Mouse (Mus musculus) spleen, postnatal 36 days (tissue): ENCODE data around the gene Slit3.
A peak's percentile ranks its signal among the peaks of the same experiment; 100 is the strongest.

ENCODE experiments used
- DNase-seq, 2 experiments: peaks; one replicate each; pipeline ENCODE4 v3.0.0; 2022; ENCODE audit warnings: low spot score in 2 of 2, mixed read lengths in 1 of 2

The Slit3 gene

DNA sequence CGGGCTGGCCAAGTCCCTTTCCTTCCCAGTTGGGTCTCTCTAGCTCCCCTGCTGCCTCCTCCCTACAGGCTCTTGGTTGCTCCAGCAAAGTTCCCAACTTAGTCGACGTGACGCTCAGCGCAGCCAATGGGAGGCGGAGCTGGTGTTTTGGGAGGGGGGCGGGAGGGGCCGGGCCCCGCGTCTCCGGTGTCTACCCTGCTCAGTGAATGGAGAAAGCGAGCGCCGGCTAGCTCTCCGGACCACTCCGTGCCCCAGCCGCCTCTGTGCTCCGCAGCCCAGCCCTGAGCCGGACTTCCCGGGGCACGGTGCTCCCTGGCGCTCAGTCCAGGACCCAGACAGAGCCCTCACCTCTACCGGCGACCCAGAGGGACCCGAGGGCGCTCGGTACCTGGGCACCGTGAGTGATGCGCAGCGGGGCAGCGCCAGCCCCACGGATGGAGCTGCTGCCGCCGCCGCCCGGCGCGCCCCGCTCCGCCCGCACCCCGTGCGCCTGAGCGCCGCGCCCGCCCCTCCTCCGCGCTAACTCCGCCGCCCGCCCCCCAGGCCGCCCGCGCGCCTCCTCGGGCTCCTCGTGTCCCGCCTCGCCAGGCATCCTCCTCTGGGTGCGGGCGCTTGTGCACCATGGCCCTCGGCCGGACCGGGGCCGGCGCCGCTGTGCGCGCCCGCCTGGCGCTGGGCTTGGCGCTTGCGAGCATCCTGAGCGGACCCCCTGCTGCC, at the start of gene Slit3:
TSS of gene Slit3 (plus strand) at position 331 of the 717 bp plus-strand sequence.
- DNase-seq = no peak

DNA sequence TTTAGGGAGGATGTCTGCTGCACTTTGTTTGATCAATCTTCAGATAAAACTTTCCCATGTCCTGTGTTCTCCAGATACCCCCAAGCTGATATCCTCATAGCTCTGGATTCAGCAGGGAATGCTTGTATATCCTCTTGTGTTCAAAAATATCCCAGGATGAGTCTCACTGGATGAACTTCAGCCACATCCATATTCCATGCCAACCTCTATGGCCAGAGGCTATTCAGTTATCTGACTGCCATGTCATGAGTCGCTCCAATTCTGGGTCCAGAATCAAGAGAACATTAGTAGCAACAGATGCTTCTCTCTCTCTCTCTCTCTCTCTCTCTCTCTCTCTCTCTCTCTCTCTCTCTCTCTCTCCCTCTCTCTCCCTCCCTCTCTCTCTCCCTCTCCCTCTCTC, 49.6 kb upstream of the Slit3 start:
- DNase-seq = no peak

DNA sequence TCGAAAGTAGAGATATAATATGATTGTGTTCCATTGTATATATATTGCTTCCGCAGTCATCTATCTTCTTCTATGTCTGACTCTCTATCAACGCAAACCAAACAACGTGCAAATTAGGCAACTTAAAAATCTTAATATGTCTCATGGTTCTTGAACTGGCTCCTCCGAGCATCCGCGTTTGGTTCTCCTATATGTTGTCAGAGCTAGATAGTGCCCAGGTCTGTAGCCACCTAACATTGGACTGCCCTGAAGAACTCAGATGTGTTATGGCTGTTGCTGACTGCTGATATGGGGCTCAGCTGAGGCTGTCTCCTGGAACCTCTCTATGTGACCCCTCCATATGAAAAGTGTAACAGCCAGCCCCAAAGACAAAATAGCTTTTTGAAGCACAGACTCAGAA, 45.6 kb upstream of the Slit3 start:
- no peak for DNase-seq

DNA sequence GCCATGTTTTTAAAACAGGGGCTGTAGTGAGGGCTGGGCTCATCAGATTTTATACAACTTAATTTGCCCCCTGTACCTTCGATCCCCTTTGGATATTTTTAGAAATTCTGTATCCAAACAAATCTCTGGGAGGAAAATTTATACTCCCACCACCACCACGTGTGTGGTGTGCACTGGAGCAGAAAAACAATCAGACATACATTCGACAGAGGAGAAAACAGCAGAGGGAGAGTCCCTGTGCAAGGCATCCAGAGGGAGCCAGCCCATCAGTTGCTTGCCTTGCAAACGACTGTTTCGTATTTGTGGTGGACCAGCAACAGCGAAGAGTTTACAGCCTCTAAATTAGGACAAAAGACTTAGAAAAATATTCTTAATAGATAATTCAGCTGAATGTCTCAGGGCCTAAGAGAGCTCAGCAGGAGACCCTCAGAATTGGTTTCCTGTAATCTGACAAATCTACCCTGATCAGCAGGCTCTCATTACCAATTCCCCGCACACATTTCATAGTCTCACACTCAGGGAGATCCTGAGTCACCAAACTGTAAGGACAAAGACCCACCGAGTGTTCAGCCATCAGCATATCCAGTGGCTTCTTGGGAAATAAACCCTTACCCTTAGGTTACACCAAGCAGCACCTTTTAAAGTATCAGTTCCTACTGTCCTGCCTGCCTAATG, 40.4 kb upstream of the Slit3 start:
- DNase-seq = no peak

DNA sequence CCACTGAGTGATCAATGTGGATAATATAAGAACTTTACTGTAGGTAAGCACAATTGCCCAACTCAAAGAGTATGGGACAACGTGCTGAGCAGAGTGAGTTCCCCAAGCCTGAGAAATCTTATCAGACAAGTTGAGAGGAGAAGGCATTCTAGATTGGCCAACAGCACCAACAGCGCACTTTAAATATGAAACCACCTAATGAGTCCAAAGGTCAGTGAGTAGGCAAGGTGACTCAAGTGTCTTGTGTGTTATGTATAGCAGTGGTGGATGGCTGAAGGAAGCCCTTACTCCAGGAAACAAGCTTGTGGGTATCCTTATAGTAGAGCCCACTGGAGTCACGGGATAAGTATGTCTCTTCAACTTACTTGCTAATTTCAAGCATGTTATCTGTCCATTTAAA, 38.7 kb upstream of the Slit3 start:
- DNase-seq = no peak

DNA sequence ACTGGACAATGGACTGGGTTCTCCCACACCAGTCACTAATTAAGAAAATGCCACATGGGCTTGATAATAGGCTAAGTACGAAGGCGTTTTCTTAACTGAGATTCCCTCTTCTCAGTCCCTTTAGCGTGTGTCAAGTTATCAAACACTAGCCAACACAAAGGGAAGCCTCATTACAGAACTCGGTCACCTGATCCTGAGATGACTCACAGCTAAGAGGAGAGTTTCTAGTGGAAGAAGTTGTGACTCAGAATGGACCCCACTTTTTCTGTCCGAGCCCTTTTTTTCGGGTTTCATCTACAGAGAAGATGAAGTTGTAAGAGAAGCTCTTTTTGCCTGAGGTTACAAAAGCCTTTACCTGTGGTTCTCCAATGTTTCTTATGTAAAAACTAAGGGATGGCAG, 38.0 kb upstream of the Slit3 start:
- no peak for DNase-seq

DNA sequence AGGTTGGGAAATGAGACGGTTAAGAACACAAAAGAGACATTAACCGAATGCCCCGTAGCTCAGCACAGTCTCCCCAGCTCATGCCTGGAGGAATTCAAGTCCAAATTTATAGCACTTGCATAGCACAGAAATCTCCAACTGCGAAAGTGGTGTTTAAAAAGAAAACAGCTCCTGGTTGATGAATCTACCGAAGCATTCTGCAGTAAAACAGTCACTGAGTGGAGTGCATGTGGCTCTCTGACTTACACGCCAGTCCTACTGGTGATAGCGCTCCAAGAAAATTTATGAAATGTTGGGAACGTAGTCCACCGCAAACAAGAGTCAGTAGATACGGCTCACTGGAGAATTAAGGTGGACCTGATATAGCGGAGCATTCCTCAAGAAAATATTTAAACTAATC, 35.7 kb upstream of the Slit3 start:
- no peak for DNase-seq

DNA sequence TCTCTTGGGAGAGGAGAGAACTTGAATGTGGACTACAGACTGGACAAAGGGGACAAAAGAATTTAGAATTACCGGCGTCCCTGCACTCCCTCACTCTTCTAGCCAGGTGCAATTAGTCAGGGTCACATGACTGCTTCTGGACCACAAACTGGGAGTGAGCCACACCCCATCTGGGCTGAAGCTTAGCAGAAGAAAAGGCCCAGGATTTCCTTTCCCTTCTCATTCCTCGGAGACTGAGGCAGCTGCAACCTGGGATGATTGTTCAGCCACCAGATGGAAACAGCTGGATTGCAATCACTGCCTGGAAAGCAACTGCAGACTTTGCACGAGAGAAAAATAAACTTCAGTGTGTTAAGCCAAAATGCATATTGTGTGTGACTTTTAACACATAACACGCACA, 35.0 kb upstream of the Slit3 start:
- DNase-seq = no peak

DNA sequence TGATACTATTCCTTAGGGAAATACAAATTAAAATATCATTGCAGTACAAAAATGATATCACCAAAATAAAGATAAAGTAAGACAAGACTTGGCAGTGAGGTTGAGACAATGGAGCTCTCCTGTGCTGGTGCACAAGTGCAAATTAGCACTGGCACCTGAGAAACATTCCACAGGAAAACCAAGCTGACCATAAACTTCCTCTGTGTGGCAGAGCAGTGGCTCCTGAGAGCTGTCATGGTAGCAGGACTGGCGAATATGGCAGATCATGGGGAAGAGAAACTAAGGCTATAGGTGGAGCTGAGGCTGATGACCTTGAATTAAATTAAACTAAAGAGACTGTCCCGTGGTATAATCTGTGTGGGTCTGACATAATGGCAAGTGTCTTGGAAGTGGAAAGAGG, 33.6 kb upstream of the Slit3 start:
- DNase-seq = no peak

DNA sequence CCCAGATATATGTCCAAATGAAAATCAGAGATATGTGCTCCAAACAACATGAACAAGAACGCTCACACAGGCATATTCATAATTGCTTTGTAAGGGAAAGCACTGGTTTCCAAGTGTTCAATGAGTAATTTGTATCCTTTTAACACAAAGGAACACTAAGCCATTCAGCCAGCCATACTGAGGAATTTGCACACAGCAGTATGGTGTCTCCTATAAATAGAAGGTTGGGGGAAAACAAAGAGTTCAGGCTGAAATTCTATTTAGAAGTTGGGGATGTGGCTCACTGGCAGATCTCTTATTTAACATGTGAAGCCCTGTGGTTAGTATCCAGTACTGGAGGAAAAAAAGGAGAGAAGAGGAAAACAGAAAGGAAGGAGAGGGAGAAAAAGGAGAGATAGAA, 32.9 kb upstream of the Slit3 start:
- DNase-seq = no peak

DNA sequence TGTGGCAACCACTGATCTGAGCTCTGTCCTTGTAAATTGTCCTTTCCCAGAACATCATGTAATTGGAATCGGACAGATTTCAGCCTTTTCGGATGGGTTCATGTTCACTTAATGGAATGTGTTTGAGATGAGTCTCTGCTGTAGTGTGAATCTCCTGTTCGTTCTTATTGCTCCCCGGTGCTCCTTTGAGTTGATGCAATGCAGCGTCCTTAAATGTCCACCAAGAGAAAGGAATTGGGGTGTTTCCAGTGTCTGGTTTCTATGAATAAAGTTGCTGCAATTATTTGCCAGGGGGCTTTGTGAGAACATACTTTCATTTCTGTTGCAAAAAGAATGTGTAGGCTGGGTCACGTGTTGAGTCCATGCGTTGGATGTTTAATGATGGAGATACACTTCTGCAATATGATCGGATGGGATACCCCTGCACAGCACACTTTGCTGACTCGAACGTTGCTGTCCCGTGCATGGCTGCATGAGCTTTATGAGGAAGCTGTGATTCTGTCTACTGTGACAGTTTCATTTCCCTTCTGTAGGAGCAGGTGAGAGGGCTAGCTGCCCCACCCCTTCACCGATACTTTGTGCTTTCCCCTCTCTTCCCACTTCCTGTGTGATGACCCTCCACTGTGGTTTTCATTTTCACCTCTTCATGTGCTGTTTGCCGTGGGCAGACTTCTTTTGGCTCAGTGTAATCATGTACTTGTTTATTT, 30.2 kb upstream of the Slit3 start:
- peak; percentile 79 to 82 for DNase-seq

DNA sequence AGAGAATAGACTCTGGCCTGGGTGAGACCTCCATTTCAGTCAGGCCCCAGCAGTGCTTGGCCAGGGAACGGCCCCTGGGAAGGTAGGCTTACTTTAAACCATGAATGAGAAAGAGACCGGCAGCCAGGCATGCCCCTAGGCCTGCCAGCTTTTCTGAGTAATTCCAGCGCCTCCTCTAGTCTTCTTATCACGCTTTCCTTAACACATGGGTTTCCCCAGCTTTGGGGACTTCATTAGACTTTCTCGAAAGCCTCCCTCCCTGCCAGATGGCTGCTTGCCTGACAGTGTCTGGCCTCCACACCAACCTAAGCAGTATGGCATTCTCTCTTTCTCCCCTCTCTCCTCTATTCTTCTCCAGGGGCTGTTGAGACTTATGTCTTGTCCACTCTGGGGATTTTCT, 24.5 kb upstream of the Slit3 start:
- DNase-seq = no peak

DNA sequence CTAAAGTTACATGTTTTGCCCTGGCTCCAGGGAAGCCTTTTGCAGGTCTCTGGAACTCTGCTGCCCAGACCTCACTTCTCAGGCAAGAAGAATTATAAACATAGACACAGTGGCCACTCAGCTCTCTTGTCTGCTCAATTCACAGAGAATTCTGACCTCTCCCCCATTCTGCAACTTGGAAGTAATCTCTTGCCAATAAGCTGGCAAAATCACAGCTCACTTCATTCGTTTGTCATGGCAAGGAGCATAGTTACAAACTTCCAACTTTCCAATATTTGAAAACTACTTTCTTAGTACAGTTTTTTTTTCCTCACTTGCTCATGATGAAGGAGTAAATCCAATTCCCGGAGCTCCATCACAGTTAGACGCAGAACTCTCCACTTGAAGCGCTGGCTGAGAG, 11.2 kb upstream of the Slit3 start:
- no peak for DNase-seq

DNA sequence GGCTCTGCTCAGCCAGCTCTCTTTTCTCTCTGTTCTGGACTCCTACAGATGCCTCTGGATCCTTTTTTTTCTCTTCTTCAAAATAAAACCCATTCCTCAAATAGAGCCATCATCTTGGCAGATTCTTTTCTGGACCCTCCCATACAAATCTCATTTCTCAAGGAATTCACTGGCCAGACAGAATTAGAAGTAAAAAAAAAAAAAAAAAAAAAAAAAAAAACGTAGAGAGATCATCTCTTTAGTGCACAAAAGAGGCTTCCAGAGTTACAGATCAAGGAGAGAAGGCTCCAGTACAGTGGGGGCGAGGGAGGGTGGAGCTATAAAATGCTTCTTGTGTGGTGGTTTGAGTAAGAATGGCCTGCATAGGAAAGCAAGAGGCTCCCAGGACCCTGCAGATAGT, 10.2 kb upstream of the Slit3 start:
- no peak for DNase-seq

DNA sequence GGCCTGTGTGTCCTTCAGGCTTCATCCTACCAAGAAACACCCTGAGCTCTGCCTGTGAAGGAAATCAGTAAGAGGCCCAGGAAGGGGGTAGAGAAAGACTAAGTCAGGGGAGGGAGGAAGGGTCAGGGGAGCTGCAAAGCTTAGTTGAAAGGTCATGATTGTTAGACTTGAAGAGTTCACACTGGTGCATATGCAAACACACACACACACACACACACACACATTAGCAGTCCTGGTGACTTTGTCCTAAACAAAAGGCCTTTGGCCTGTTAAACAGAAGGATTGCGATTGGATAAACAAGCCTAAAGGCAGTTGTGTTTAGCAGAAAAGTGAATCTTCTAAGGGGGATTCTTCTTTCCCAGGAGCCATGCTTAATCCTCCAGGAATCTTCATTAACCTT, 7.7 kb upstream of the Slit3 start:
- no peak for DNase-seq

DNA sequence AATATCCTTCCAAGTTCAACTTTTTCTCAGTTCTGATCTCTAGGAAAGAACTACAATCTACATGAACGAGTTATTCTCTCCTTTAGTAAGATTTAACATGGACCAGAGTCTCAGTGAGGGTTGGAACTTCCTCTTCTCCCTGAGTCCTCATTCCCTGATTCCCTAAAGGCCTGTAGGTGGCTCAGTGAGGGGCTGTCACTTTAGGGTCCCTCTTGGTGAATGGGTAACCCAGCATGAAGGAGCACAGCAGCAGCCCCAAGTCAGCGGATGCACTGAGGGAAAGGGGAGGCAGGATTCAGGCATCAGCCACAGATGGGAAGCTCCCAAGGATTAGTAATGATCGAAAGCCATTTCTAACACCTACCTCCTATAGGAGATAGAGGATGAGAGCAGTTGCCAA, 4.6 kb upstream of the Slit3 start:
- DNase-seq = no peak

DNA sequence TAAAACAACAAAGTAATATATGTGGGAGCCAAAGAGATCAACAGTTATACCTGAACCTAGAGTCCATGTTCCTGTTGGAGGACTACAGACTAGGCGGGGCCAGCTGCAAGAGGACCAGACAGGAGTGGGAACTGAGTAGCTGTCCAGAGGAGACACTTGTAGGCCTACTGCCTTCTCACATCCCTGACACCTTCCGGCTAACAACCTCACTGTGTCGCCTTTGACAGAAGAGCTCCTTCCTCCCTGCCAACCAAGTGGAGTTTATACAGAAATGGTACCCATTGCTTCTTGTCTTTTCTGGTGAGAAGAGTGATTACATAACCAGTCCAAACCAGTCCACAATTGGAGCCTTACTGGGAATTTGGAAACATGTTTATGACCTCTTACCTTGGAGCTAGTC, 3.2 kb upstream of the Slit3 start:
- DNase-seq = no peak

DNA sequence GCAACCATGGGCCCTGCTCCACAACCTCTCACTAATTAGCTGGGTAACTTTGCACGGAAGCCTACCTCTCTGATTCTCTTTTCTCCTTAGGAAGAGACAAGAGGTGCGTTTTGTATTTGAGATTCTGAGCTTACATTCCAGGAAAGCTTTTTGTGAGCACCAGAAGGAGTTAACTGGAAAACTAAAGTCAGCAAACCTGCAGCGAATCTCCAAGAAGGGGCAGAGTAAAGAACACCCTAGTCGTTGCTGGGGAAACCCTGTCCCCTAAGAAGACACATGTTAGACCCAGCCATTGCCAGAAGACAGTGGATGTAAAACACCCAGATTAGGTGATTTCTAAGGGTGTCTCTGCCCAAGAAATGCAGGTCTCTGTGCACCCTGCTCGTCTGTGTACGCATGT, 2.3 kb upstream of the Slit3 start:
- DNase-seq = no peak

DNA sequence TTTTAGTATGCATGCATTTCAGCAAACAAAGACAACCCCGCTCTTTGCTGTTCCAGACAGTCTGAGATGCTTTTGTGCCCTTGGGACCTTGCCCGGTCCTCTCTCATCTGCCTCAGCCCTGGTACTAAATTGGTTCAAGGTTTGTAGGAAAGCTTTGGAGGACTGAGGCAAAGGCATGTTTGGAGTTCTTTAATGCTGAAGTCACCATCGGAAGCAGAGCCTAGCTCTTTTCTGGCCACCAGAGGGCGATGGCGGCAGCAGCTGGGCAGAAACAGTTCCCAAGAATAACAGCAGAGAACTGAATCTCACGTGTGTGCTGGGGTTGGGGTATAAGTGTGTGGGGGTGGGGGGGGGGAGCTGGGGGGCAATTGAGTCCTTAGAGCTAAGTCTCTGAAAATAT, 1.7 kb upstream of the Slit3 start:
- DNase-seq = peak; percentile 12 to 23

DNA sequence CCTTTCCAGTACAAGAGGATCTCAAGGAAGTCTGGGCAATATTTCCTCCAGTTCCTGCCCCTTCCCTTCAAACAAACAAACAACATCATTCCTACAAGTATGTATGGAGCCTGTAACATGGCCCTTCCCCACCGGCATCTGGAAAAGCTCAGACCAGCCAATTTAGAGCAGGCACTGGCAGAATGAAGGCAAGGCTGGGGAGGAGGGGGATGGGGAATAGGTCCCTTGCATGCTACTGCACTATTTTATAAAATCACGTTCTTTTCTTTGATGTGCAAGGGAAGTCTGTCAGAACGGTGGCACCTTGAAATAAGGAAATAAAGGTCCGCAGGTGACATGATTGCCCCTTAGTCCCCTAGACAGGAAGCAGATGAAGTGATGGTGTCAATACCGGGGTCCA, 948 bp upstream of the Slit3 start:
- no peak for DNase-seq

DNA sequence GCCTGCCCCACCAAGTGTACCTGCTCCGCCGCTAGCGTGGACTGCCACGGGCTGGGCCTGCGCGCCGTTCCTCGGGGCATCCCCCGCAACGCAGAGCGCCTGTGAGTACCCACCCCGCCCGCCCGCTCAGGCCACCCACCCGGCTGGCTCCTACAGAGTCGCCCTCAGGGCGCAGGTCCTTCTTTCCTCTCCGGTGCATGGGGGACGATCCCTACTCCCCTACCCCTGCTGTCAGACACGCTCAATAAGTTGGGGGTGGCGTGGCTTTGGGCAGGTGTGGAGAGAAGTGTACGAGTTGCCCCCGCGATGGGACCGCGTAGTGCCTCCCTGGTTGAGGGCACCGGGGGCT, 561 bp downstream of the Slit3 start:
- DNase-seq = no peak

DNA sequence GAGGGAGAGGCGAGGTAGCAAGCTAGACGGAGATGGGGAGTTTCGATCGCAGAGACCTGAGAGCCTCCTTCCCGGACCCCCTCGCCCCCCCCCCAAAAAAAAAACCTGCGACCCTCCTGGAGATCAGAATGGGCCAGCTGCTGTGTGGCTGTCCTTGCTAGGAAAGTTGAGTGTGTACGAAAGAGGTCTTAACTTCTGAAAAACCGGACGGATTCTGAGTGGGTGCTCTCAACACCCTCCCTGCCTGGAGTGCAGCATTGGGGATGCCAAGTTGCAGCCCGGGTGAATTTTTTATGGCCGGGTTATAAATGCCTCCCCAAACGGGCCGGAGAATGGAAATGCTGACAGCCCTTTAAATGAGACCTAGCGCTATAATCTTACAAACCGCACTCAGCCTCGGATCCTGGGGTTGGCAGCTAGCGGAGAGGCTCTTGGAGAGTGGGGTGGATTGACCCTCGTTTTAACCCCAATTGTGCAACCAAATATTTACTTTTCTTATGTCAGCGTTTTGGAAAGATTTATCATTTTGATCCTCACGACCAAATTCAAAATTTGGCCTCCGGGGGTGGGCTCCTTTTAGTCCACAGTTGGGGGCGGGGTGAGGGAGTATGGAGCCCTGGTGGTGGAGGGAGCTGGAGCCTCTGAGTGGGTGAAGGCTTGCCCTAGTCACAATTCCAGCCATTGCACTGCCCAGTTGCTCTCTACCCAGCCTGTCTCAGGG, 1.2 kb downstream of the Slit3 start:
- DNase-seq = no peak
